Mouse (Mus musculus) megakaryocyte, embryonic 14.5 days (primary cell): ENCODE data around the gene Ros1.

Experiments
- FLI1 ChIP-seq: IDR thresholded peaks from 2 replicates; pipeline ENCODE4 v1.6.1; 2012; ENCODE audit warnings: low read length, inconsistent platforms, mixed read lengths
- GATA1 ChIP-seq: IDR thresholded peaks from 3 replicates; pipeline ENCODE4 v1.6.1; 2012; ENCODE audit warnings: mixed read lengths, low read length, inconsistent platforms, borderline replicate concordance

GRCm38 (mm10) chr10:52043086-52043485 is 152.0 kb downstream of the Ros1 start:
- TF ChIP-seq GATA1 (no peak), FLI1 (no peak)
